In the genomic region with DNA sequence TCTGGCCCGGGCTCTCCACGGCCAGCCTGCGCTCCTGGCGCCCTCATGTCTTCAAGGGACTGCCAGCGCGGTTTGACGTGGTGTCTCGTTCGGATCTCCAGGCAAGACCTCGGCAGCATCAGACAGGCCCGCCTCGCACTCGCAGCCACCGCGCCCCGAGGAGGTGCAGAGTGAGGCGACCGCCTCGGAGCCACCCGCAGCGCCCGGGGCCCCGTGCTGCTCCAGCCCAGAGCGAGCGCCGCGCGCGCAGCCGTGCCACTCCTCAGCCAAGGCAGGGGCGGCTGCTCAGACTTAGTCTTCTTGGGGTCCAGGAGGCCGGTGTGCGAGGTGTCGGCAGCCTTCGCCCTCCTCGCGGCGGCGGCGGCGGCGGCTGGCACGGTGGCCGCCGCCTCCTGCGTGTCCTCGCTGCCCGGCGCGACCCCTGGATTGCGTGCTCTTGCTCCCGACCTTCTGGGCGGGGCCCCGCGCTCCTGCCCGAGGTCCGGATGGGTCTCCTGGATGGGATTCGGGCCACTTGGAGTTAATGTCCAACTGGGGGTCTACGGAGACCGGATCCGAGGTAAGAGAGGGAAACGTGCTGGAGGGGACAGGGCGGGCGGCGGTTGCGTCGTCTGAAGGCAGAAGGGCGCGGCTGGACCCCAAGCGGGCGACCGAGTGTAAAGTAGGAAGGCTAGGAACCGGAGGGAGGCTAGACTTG, we compare ENCODE assay signal across 8 mouse cellular contexts. TPM values are rescaled to one million over a fixed set of nuclear protein-coding genes. Genes with fewer than 3 reads are reported as not detected.
DNase-seq lines count a peak whose midpoint lies in the region; ATAC-seq lines count a peak whose summit lies in the region.

Gdnf (plus strand) TSS at position 291 of the 697 bp plus-strand sequence.

- H3K4me2 ChIP-seq in embryonic facial prominence, embryonic 15.5 days (replicated peaks): peak within 1 kb of the TSS; percentile 95
- H3K4me2 ChIP-seq in hindbrain, embryonic 16.5 days (ENCODE audit: low read length): peak within 1 kb of the TSS; percentile 99

- H3K9ac ChIP-seq in embryonic facial prominence, embryonic 15.5 days: peak within 1 kb of the TSS; percentile 44
- H3K9ac ChIP-seq in hindbrain, embryonic 16.5 days (ENCODE audit: low read depth, low read length): peak within 1 kb of the TSS; percentile 59

- H3K27me3 ChIP-seq in embryonic facial prominence, embryonic 15.5 days: peaks cover 81% of the 10 kb centered on the region
- H3K27me3 ChIP-seq in hindbrain, embryonic 16.5 days (replicated peaks; ENCODE audit: control insufficient read depth, insufficient read depth, low read length): peaks cover 49% of the 10 kb centered on the region

- no peaks in the 10 kb centered on the region for H3K9me3 ChIP-seq in embryonic facial prominence, embryonic 15.5 days (replicated peaks)
- no peaks in the 10 kb centered on the region for H3K9me3 ChIP-seq in hindbrain, embryonic 16.5 days (ENCODE audit: control insufficient read depth, low read length)

- intact Hi-C loops in gastrocnemius, postnatal 14 days (cut with DNase I; ENCODE audit: low total_unique reads): no loop called here

- ATAC-seq in embryonic facial prominence, embryonic 15.5 days (ENCODE audit: insufficient number of reproducible peaks, low FRiP score, low TSS enrichment, low read depth): peak; percentile 46; the same call in 1 of the 2 replicates
- ATAC-seq in hindbrain, embryonic 16.5 days: peak; percentile 63

- H3K36me3 ChIP-seq in embryonic facial prominence, embryonic 15.5 days: no peaks in the 10 kb centered on the region
- no peaks in the 10 kb centered on the region for H3K36me3 ChIP-seq in hindbrain, embryonic 16.5 days (ENCODE audit: control insufficient read depth, insufficient read depth, low read length)

- under 1% methylated on average over 73 of the region's 73 CpGs for WGBS in embryonic facial prominence, embryonic 15.5 days
- WGBS in hindbrain, embryonic 16.5 days: under 1% methylated on average over 70 of the region's 73 CpGs

- H3K4me1 ChIP-seq in embryonic facial prominence, embryonic 15.5 days: peaks cover 57% of the 10 kb centered on the region
- peaks cover 36% of the 10 kb centered on the region for H3K4me1 ChIP-seq in hindbrain, embryonic 16.5 days (ENCODE audit: control insufficient read depth, insufficient read depth, low read depth, low read length)

- peak within 1 kb of the TSS; percentile 59 for H3K4me3 ChIP-seq in embryonic facial prominence, embryonic 15.5 days (replicated peaks)
- H3K4me3 ChIP-seq in hindbrain, embryonic 16.5 days (ENCODE audit: low read length): peak within 1 kb of the TSS; percentile 59

- peak; percentile 31 to 33 for DNase-seq in gastrocnemius, postnatal 4 days (ENCODE audit: low spot score in 2 of 2)
- DNase-seq in gastrocnemius, postnatal 25 days: no peak
- peak; percentile 33 for DNase-seq in ES-CJ7 (ENCODE audit: low read depth, low spot score)
- peak; percentile 34 to 55 for DNase-seq in lung, postnatal 4 days
- DNase-seq in testis, postnatal 10 days (ENCODE audit: low spot score): peak; percentile 72
- DNase-seq in gastrocnemius, postnatal 14 days: no peak

- H3K27ac ChIP-seq in embryonic facial prominence, embryonic 15.5 days (replicated peaks): peak within 1 kb of the TSS; percentile 34; the same call in 1 of the 2 replicates
- H3K27ac ChIP-seq in hindbrain, embryonic 16.5 days (ENCODE audit: low read depth, low read length): no peak within 1 kb of the TSS

RNA-seq across cellular contexts. Expression of gene Gdnf, which starts in this region (rescaled TPM):
- total RNA-seq in gastrocnemius, postnatal 4 days (2021): 1 to 10 TPM; 1.6 to 1.9 TPM
- under 1 TPM; 0.69 to 0.75 TPM for total RNA-seq in gastrocnemius, postnatal 25 days (2021)
- polyA plus RNA-seq in embryonic facial prominence, embryonic 15.5 days (2015; fragmentation: Nextera tagmentation; extraction: Ambion mirVana): 1.1 and 1.3 TPM in 2 replicates
- polyA plus RNA-seq in hindbrain, embryonic 16.5 days (2015; fragmentation: Nextera tagmentation; extraction: Ambion mirVana): 0.23 and 0.32 TPM in 2 replicates
- total RNA-seq in gastrocnemius, postnatal 14 days (2021): under 1 TPM; 0.51 to 0.57 TPM

Comparison
In these comparisons a context has a peak if more than half of its experiments do, and no peak if none do; other contexts are left out.
1. DNase-seq: peak in gastrocnemius, postnatal 4 days (2 of 2), ES-CJ7 (single experiment), lung, postnatal 4 days (2 of 2) and testis, postnatal 10 days (single experiment); none in gastrocnemius, postnatal 25 days (single experiment) and gastrocnemius, postnatal 14 days (single experiment).
2. Peak in ATAC-seq, H3K4me3 ChIP-seq, H3K9ac ChIP-seq and H3K4me2 ChIP-seq in hindbrain, embryonic 16.5 days; RNA of the gene not detected or under 1 TPM.